Mouse (Mus musculus) intestine, embryonic 14.5 days (tissue): ENCODE measurements at regions not wholly inside any gene's neighbourhood (a gene's known extent, or its start where the extent isn't known, plus 50 kb on each side); places are given as distances from the start of the nearest gene placed in this dataset.

Experiments used
- ATAC-seq: fragments of 200-750 bp; cut with Nextera tagmentation; replicated peaks from 2 replicates; pipeline ENCODE4 v1.8.0; 2017; ENCODE audit warnings: low read depth, moderate number of reproducible peaks, moderate TSS enrichment, moderate library complexity; ENCODE audit not compliant: low FRiP score, low TSS enrichment
- DNase-seq: peaks from one replicate; pipeline ENCODE4 v3.0.0-alpha.2; 2018; ENCODE audit warnings: low spot score
- H3K27ac ChIP-seq: fragments of 300-500 bp; sonication (generic); 2 replicates; pipeline ENCODE4 v1.5.1; 2014; ENCODE audit warnings: low read depth, mild to moderate bottlenecking, control low read depth
- H3K27me3 ChIP-seq: fragments of 300-500 bp; sonication (generic); replicated peaks from 2 replicates; pipeline ENCODE4 v1.6.1; 2014; ENCODE audit warnings: low read length, control low read depth; ENCODE audit not compliant: control insufficient read depth, insufficient read depth
- H3K36me3 ChIP-seq: fragments of 300-500 bp; sonication (generic); 2 replicates; pipeline ENCODE4 v1.6.1; 2014; ENCODE audit warnings: low read length, control low read depth; ENCODE audit not compliant: control insufficient read depth, insufficient read depth
- H3K4me1 ChIP-seq: fragments of 300-500 bp; sonication (generic); replicated peaks from 2 replicates; pipeline ENCODE4 v1.6.1; 2014; ENCODE audit warnings: low read length, control low read depth, mixed read lengths; ENCODE audit not compliant: control insufficient read depth, insufficient read depth
- H3K4me2 ChIP-seq: fragments of 300-500 bp; sonication (generic); 2 replicates; pipeline ENCODE4 v1.6.1; 2014; ENCODE audit warnings: low read length
- H3K4me3 ChIP-seq: fragments of 300-500 bp; sonication (generic); 2 replicates; pipeline ENCODE4 v1.5.1; 2014; ENCODE audit warnings: low read depth, low read length, control low read depth, mixed read lengths
- H3K9ac ChIP-seq: fragments of 300-500 bp; sonication (generic); 2 replicates; pipeline ENCODE4 v1.6.1; 2014; ENCODE audit warnings: mild to moderate bottlenecking, low read length
- H3K9me3 ChIP-seq: fragments of 300-500 bp; sonication (generic); 2 replicates; pipeline ENCODE4 v1.6.1; 2016; ENCODE audit warnings: low read length, control low read depth; ENCODE audit not compliant: control insufficient read depth
- WGBS: fragments of 180-500 bp; shearing (Covaris S2); extraction: QIAGEN DNeasy Blood & Tissue Kit; methylation state at CpG from one replicate; pipeline ENCODE4 v1.1.7; 2014; 5-methylcytosine and 5-hydroxymethylcytosine counted together

DNA sequence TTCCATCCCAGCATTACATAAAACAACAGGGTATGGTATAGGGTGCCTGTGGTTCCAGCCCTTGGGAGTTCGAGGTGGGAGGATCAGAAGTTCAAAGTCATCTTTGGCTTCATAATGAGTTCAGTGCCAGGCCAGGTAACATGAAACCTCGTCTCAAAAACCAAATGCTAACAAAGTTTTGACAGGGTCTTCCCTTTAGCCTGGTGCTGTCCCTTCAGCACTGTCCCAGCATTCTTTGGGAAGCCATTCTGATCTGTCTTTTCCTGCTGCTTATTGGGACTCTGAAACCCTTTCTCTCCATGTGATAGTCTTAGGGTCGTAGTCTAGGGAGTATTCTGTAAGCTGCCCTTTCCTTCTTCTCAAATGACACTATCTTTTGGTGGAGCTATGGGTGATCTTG lies 282.1 kb downstream of the Vps13c start:
- no peak overlapping the region for H3K4me2 ChIP-seq
- WGBS, result 42% methylated on average over 3 of the region's 3 CpGs
- H3K9me3 ChIP-seq, result no peaks in the 10 kb centered on the region
- no peaks in the 10 kb centered on the region for H3K4me1 ChIP-seq
- no peaks in the 10 kb centered on the region for H3K36me3 ChIP-seq
- no peaks in the 10 kb centered on the region for H3K27me3 ChIP-seq
- DNase-seq (no peak), ATAC-seq (no peak)
- H3K9ac ChIP-seq, result no peak overlapping the region
- no peak overlapping the region for H3K4me3 ChIP-seq
- no peak overlapping the region for H3K27ac ChIP-seq

DNA sequence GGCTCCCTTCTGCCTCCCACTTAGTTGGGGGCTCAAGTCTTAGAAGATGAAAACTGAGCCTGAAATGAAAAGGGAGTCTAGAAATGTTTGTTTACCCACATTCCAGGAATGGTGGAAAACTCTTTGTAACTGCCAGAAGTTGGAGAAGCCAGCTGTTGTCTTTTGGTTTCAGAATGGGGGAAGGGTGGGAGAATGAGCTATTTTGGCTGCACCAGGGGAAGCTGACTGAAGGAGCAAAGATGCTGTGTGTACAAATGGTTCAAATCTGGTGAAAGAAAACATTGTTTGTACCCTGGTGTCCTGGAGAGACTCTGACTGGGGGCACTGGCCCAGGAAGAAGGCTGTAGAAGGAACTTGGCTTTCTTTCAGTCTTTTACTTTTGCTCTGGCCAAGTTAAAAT lies 291.1 kb downstream of the Vps13c start:
- Histone ChIP-seq H3K36me3 (no peaks in the 10 kb centered on the region), H3K4me3 (no peak overlapping the region), H3K9ac (no peak overlapping the region), H3K27ac (peak overlapping the region; percentile 33; the same call in 1 of the 2 replicates), H3K9me3 (no peaks in the 10 kb centered on the region), H3K4me2 (no peak overlapping the region), H3K4me1 (no peaks in the 10 kb centered on the region), H3K27me3 (no peaks in the 10 kb centered on the region)
- no peak for DNase-seq
- no peak for ATAC-seq

DNA sequence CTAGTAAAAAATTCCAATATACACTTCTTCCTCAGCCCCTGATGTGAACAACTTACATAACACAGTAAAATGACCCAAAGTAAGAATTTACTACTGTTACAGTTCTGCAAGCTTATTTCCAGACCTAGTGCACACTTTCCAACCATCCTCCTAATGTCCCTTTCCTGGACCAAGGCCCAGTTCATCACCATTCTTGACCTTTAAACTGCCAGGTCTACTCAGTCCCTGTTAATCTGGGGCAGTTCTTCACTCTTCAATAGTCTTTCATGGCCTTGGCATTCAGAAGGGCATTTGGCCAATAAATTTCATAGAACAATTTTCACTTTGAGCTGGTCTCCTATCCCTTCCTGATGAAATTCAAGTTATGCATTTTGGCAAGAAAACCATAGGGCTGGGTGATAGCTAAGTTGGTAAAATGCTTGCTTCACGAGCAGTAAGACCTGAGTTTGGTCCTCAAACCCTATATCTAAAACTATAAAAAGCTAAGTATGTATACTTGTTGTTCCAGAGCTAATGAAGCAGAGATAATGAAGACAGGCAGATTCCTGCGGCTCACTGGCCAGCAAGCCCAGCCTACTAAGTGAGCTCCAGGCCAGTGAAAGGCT lies 295.4 kb downstream of the Vps13c start:
- Histone ChIP-seq H3K27ac (no peak overlapping the region), H3K27me3 (no peaks in the 10 kb centered on the region), H3K36me3 (no peaks in the 10 kb centered on the region), H3K9me3 (no peaks in the 10 kb centered on the region), H3K4me2 (no peak overlapping the region), H3K4me1 (no peaks in the 10 kb centered on the region), H3K4me3 (no peak overlapping the region), H3K9ac (no peak overlapping the region)
- DNase-seq (no peak), ATAC-seq (no peak)
- WGBS, result 80% methylated on average over 2 of the region's 2 CpGs

DNA sequence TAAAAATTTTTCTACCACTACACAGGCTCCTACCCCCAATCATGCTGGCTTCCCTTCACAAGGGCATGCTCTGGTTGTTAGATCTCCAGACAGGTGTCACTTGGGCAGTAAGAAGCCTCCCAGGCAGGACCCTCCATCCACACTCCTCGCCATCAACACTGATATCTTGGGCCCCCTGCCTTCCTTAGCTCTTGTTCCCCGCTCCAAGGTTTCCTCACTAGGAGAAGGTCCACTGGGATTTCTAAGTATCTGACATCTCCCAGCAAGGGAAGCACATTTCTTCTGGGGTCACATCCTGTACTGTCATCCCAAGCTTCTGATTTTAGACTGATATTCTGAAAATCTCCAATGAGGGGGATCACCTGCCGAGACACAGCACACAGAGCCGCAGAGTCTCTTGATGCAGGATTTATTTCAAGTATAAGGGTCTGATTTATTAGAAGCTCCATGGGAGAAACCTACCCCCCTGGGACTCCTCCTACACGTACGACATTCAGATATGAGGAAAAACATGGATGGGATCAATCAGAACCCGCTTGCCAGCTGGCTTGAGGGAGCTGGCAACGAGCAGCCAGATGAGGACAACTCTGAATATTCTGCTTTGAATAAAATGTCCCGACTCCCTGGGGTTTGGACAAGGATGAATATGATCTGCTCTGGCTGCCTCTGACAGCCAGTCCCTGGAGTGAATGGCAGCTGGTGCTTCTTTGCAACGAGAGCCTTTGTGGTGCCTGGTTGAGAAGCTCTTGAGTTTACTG lies 322.8 kb downstream of the Vps13c start:
- H3K27me3 ChIP-seq, result no peaks in the 10 kb centered on the region
- ATAC-seq (no peak), DNase-seq (no peak)
- no peak overlapping the region for H3K4me3 ChIP-seq
- WGBS, result 80% methylated on average over 10 of the region's 10 CpGs
- no peaks in the 10 kb centered on the region for H3K36me3 ChIP-seq
- H3K9ac ChIP-seq, result no peak overlapping the region
- no peaks in the 10 kb centered on the region for H3K4me1 ChIP-seq
- no peak overlapping the region for H3K27ac ChIP-seq
- no peak overlapping the region for H3K4me2 ChIP-seq
- H3K9me3 ChIP-seq, result no peaks in the 10 kb centered on the region

DNA sequence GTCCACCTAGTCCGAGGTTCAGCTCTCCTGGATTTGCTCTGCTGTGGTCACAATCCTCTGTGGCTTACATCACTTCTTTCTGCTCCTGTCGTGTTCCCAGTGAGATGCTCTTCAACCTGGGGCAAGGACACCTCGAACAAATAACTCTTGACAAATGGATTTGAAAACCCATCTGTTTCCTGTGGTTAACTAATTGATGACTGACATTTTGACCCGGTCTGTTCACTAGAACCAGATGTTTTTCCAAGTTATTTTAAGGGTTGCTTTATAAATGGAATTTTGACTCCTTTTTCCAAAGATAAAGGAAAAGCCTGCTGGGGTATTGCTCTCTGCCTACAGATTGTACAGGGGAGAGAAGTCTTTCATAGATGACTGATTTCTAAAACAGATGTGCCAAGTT lies 326.4 kb downstream of the Vps13c start:
- no peaks in the 10 kb centered on the region for H3K4me1 ChIP-seq
- DNase-seq (no peak), ATAC-seq (no peak)
- no peak overlapping the region for H3K4me3 ChIP-seq
- no peaks in the 10 kb centered on the region for H3K27me3 ChIP-seq
- H3K27ac ChIP-seq, result no peak overlapping the region
- H3K9me3 ChIP-seq, result no peaks in the 10 kb centered on the region
- 34% methylated on average over 4 of the region's 4 CpGs for WGBS
- H3K4me2 ChIP-seq, result no peak overlapping the region
- H3K36me3 ChIP-seq, result no peaks in the 10 kb centered on the region
- no peak overlapping the region for H3K9ac ChIP-seq

DNA sequence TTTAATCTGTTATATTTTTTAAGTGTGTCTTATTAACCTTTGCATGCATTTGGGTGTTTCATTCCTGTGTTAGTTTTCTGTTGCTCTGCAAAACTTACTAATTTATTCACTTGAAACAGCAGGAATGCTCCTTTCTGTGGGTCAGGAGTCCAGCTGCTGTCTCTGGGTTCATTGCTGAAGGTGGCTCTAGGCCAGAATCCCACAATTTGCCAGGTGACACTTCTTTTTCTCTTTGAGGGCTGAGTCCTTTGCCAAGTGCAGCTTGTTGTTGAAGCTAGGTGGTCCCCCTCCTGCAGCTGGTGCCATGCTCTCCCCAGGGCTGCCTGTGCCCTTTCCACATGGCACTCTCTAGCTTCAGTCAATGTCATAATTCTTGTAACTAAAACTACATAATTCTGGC lies 348.7 kb downstream of the Vps13c start:
- Histone ChIP-seq H3K9me3 (no peaks in the 10 kb centered on the region), H3K27me3 (no peaks in the 10 kb centered on the region), H3K36me3 (no peaks in the 10 kb centered on the region), H3K9ac (no peak overlapping the region), H3K27ac (no peak overlapping the region), H3K4me2 (no peak overlapping the region), H3K4me3 (no peak overlapping the region), H3K4me1 (no peaks in the 10 kb centered on the region)
- no peak for ATAC-seq
- no peak for DNase-seq

DNA sequence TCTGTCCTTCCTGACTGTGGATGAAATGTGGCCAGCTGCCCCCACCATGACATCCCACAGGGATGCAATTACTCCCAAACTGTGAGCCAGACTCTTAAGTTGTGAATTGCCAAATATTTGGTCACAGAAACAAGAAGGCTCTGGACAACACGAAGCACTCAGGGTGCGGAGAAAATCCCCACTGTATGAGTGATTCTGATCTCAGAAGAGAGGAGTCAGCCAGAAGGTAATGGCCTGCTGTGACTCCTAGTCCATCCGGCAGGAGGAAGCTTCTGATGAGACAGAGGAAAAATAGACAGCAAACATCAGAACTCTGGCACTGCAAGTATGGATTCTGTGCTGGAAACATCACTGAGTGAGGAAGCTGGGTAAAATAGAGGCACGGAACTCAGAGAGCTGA lies 359.6 kb downstream of the Vps13c start:
- no peaks in the 10 kb centered on the region for H3K36me3 ChIP-seq
- H3K9ac ChIP-seq, result no peak overlapping the region
- no peaks in the 10 kb centered on the region for H3K27me3 ChIP-seq
- no peak overlapping the region for H3K4me3 ChIP-seq
- no peak overlapping the region for H3K27ac ChIP-seq
- H3K9me3 ChIP-seq, result no peaks in the 10 kb centered on the region
- H3K4me1 ChIP-seq, result no peaks in the 10 kb centered on the region
- DNase-seq (no peak), ATAC-seq (no peak)
- no peak overlapping the region for H3K4me2 ChIP-seq
- 84% methylated on average over 4 of the region's 4 CpGs for WGBS

DNA sequence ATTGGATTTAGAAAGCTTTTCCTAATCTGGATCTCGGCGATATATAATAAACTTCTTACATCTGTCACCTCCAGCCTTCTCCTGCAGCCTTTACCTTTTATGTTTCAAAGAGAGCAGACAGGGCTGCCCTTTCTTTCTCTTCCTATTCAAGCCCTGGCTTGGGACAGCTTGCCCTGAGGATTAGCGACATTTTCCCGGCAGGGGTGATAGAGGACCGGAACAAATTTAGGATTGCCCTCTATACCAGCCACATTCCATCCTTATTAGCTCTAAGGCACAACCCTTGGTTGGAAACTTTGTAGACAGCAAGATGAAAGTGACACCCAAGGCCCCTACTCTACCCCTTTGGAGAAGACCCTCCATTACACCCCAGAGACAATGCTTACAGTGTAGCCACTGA lies 360.8 kb downstream of the Vps13c start:
- no peak for DNase-seq
- WGBS, result 64% methylated on average over 5 of the region's 5 CpGs
- Histone ChIP-seq H3K4me3 (no peak overlapping the region), H3K4me1 (no peaks in the 10 kb centered on the region), H3K9ac (no peak overlapping the region), H3K9me3 (no peaks in the 10 kb centered on the region), H3K4me2 (no peak overlapping the region), H3K27ac (no peak overlapping the region), H3K27me3 (no peaks in the 10 kb centered on the region), H3K36me3 (no peaks in the 10 kb centered on the region)
- ATAC-seq, result no peak

DNA sequence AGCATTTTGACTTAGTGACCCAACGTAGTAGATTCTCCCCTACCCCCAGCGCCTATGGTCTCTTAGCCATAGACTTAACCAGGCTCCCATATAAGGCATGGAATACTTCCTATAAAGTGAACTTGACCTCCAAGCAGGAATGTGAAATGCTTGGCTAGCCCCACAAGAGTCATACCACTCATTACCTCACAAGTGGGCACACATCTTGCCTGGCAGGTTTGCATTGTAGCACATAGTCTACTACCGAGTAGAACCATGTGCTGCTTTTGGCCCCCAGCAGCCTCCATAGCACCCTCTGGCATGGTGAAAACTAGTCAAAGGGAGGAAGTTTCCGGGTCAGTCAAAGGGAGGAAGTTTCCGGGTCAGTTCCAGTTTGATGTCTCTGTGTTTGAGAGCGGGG lies 385.5 kb downstream of the Vps13c start:
- Histone ChIP-seq H3K4me1 (no peaks in the 10 kb centered on the region), H3K9me3 (no peaks in the 10 kb centered on the region), H3K36me3 (no peaks in the 10 kb centered on the region), H3K27ac (no peak overlapping the region), H3K4me3 (no peak overlapping the region), H3K4me2 (no peak overlapping the region), H3K9ac (no peak overlapping the region), H3K27me3 (no peaks in the 10 kb centered on the region)
- DNase-seq (no peak), ATAC-seq (no peak)
- 87% methylated on average over 6 of the region's 6 CpGs for WGBS
